Mouse (Mus musculus): ENCODE data around the gene Gm43191. TPM values are rescaled to one million over a fixed set of nuclear protein-coding genes. Genes with fewer than 3 reads are reported as not detected.
A peak's percentile ranks its signal among the peaks of the same experiment; 100 is the strongest.

The Gm43191 gene
- polyA plus RNA-seq, 1 experiment, result not detected

DNA sequence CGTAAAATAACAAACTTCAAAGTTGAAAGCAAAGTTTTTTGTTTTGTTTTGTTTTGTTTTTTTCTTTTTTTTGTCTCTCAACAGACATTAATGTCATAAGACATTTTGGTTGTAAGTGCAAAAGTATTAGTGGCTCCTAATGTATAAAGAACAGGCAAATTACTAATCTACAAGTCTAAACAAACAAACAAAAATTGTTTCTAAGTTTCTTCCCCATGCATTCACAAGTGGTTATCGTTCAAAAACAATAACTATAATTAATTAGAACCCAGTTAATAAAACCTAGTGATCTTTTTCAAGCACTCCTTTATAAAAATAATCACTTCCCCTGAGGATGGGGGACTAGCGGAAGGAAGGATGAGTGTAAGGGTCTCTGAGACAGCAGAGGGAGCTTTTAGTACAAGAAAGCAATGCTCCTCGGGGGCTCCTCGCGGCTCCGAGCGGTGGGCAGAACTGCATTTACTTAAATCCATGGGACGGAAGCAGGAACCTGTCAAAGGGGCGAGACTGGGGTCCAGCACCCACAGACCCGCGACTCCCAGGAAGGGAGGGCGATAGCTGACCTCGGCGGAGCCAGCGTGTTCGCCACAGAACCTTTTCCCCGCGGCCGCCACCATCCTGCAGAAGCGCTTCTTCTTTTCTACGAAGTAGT, 86.9 kb downstream of the Gm43191 start:
- no peaks in the 10 kb centered on the region for H3K4me1 ChIP-seq (ENCODE audit: control insufficient read depth, insufficient read depth, low read length)
- peak overlapping the region; percentile 76 for H3K4me3 ChIP-seq (replicated peaks; ENCODE audit: insufficient read depth, low read depth, low read length)
- DNase-seq, result no peak
- TF ChIP-seq POLR2A (IDR thresholded peaks at IDR 0.05; ENCODE audit: borderline replicate concordance, insufficient read depth, low read length) (no peak), CTCF (IDR thresholded peaks at IDR 0.05; ENCODE audit: borderline replicate concordance, insufficient read depth, low read depth, low read length) (no peak)
- peak overlapping the region; percentile 14 for H3K27ac ChIP-seq (ENCODE audit: insufficient read depth, low read length)
- 2% methylated on average over 22 of the region's 22 CpGs for WGBS
- no peaks in the 10 kb centered on the region for H3K27me3 ChIP-seq (ENCODE audit: control insufficient read depth, insufficient read depth, low read length)

Other genes starting within 250 kb of the Gm43191 start
- gene Rtca, start 173.1 kb downstream of the Gm43191 start, polyA plus RNA-seq (2012; rRNA removed), result 92.6 and 102 TPM in 2 replicates
- gene Dbt, start 168.2 kb downstream of the Gm43191 start, polyA plus RNA-seq (2012; rRNA removed), result 13.5 and 15.5 TPM in 2 replicates
- 0.11 and 0.21 TPM in 2 replicates for gene Lrrc39, start 118.3 kb downstream of the Gm43191 start, polyA plus RNA-seq (2012; rRNA removed)
- gene Sass6, start 86.3 kb downstream of the Gm43191 start, polyA plus RNA-seq (2012; rRNA removed), result 8.6 and 9.7 TPM in 2 replicates
- gene Trmt13, start 66.7 kb downstream of the Gm43191 start, polyA plus RNA-seq (2012; rRNA removed), result 20.6 and 22.9 TPM in 2 replicates
- gene Mfsd14a, start 18.6 kb downstream of the Gm43191 start, polyA plus RNA-seq (2012; rRNA removed), result 45.2 and 47.2 TPM in 2 replicates
- 14.4 and 16.2 TPM in 2 replicates for gene Slc35a3, start 31.6 kb upstream of the Gm43191 start, polyA plus RNA-seq (2012; rRNA removed)
- gene Agl, start 126.9 kb upstream of the Gm43191 start, polyA plus RNA-seq (2012; rRNA removed), result 20.6 and 20.8 TPM in 2 replicates
- gene Frrs1, start 178.2 kb upstream of the Gm43191 start, polyA plus RNA-seq (2012; rRNA removed), result 0.70 and 0.92 TPM in 2 replicates

Measured in cerebellum, adult 2 months (tissue).